ENCODE assay signal across 8 mouse cellular contexts in the genomic region with DNA sequence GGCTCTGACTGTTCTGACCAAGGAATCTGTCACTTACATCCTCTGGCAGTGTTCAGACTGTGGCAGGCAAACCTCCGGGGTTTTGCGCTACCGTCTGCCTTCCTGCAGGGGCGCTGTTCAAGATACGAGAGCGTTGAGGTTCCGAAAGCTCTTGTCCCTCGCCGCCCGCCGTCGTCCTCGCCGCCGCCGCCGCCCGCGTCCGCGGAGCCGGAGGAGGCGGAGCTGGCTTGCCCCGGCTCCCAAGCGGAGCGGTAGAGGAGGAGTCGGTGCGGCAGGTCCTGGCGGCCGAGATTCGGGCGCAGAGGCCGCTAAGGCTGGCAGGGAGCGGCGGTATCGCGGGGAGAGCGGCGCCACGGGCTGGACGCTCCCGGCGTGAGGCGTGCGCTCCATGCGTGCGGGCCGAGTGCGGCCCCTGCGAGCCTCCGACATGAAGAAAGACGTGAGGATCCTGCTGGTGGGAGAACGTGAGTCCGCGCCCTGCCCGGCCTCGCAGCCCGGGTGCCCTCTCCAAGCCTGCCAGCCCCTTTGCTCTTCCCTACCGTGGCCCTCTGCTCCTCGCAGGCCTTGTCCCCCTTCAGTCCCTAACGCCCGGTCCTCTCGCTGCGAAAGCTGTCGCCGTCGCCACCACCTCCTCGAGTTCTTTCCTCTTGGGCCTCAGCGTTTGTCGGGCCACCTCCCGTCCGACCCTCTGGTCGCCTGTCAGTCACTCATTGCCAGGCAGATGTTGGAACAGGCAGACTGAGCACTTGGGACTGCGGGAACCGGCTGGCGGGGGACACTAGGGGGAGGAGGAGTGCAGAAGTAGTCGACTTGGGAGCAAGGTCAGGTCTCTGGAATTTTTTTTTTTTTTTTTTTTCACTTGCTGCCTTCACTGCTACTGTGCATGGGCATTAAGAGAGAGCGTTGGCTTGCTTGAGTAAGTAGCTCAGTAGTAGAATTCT. TPM values are rescaled to one million over a fixed set of nuclear protein-coding genes. Genes with fewer than 3 reads are reported as not detected.
DNase-seq lines count a peak whose midpoint lies in the region; ATAC-seq and TF ChIP-seq lines count a peak whose summit lies in the region.

Gene Rhot1 (plus strand): TSS at position 160 of the 941 bp plus-strand sequence.

- no peaks in the 10 kb centered on the region for H3K9me3 ChIP-seq in ES-E14 (ENCODE audit: control insufficient read depth, insufficient read depth, low read depth, low read length)
- no peaks in the 10 kb centered on the region for H3K9me3 ChIP-seq in forebrain, embryonic 16.5 days (ENCODE audit: control insufficient read depth, low read length)
- H3K9me3 ChIP-seq in lung, embryonic 14.5 days (ENCODE audit: low read depth, low read length): no peaks in the 10 kb centered on the region

- peak; percentile 98 for TF ChIP-seq CTCF in layer of hippocampus, adult 2 months (conservative IDR thresholded peaks at IDR 0.05)
- peak; percentile 82 for TF ChIP-seq CTCF in lung, embryonic 14.5 days (IDR thresholded peaks at IDR 0.05; ENCODE audit: low read depth)
- TF ChIP-seq CTCF in olfactory bulb, adult 2 months (IDR thresholded peaks at IDR 0.05; ENCODE audit: insufficient read depth, low read depth, low read length): peak; percentile 73
- peak; percentile 92 for TF ChIP-seq CTCF in thymus, adult 2 months (IDR thresholded peaks at IDR 0.05; ENCODE audit: borderline replicate concordance, control insufficient read depth, extremely low read depth, insufficient read depth, low read length, poor library complexity)

- intact Hi-C loops in heart, postnatal 36 days (cut with DNase I): loop anchor here (2.0 to 5.0 kb wide), 2 partner anchors 68 to 173 kb away; partner anchors contain the start of gene Zfp207

- peak; percentile 94 for DNase-seq in ES-E14 (ENCODE audit: low read depth, low spot score)
- DNase-seq in cerebellum, adult 11-12 months: peak; percentile 95
- peak; percentile 97 to 98 for DNase-seq in heart, postnatal 36 days
- DNase-seq in layer of hippocampus, adult 2 months (ENCODE audit: low spot score in 2 of 2): peak; percentile 94 to 98
- DNase-seq in lung, embryonic 14.5 days: peak; percentile 99
- peak; percentile 97 for DNase-seq in thymus, adult 2 months

- peaks cover 2% of the 10 kb centered on the region in 2 experiments; a peak in 3 of 4 replicates for H3K4me1 ChIP-seq in ES-E14 (ENCODE audit: control insufficient read depth in 2 of 2, insufficient read depth in 2 of 2, low read length in 2 of 2, poor library complexity in 1 of 2)
- H3K4me1 ChIP-seq in forebrain, embryonic 16.5 days (replicated peaks; ENCODE audit: control insufficient read depth, insufficient read depth, low read length): peaks cover 10% of the 10 kb centered on the region
- H3K4me1 ChIP-seq in lung, embryonic 14.5 days (ENCODE audit: insufficient read depth): 0 out of 2 replicates have a peak, but pooled peaks cover 3% of the 10 kb centered on the region
- peaks cover 5% of the 10 kb centered on the region for H3K4me1 ChIP-seq in olfactory bulb, adult 2 months (ENCODE audit: control insufficient read depth, insufficient read depth, low read length)
- H3K4me1 ChIP-seq in thymus, adult 2 months (replicated peaks; ENCODE audit: control insufficient read depth, insufficient read depth, low read length): peaks cover 3% of the 10 kb centered on the region

- in situ Hi-C loops in ES-E14 (cut with MboI; ENCODE audit: low sequenced_read_pairs in 2 of 2, unreplicated experiment in 2 of 2): no loop called here

- H3K9ac ChIP-seq in ES-E14 (ENCODE audit: insufficient read depth, low read depth, low read length, poor library complexity, severe bottlenecking): peak within 1 kb of the TSS; percentile 94
- peak within 1 kb of the TSS; percentile 84 for H3K9ac ChIP-seq in forebrain, embryonic 16.5 days (replicated peaks; ENCODE audit: low read depth, low read length)
- peak within 1 kb of the TSS; percentile 71 for H3K9ac ChIP-seq in lung, embryonic 14.5 days

- peaks cover 2% of the 10 kb centered on the region; the same call in 1 of the 2 replicates for H3K36me3 ChIP-seq in ES-E14 (ENCODE audit: control insufficient read depth, insufficient read depth, low read length, poor library complexity, severe bottlenecking)
- H3K36me3 ChIP-seq in forebrain, embryonic 16.5 days (ENCODE audit: control insufficient read depth, insufficient read depth): no peaks in the 10 kb centered on the region; the same call in 1 of the 2 replicates
- H3K36me3 ChIP-seq in lung, embryonic 14.5 days (ENCODE audit: insufficient read depth): peaks cover 3% of the 10 kb centered on the region; the same call in 1 of the 2 replicates
- no peaks in the 10 kb centered on the region for H3K36me3 ChIP-seq in thymus, adult 2 months (ENCODE audit: control insufficient read depth, insufficient read depth, low read length)

- ATAC-seq in forebrain, embryonic 16.5 days: peak; percentile 96
- ATAC-seq in lung, embryonic 14.5 days (ENCODE audit: insufficient read depth): peak; percentile 96

- under 1% methylated on average over 77 of the region's 78 CpGs for WGBS in forebrain, embryonic 16.5 days
- under 1% methylated on average over 78 of the region's 78 CpGs for WGBS in lung, embryonic 14.5 days
- WGBS in olfactory bulb, adult 2 months: under 1% methylated on average over 78 of the region's 78 CpGs
- WGBS in thymus, adult 2 months: under 1% methylated on average over 78 of the region's 78 CpGs

- H3K27me3 ChIP-seq in forebrain, embryonic 16.5 days (replicated peaks; ENCODE audit: control insufficient read depth, insufficient read depth, low read length): no peaks in the 10 kb centered on the region
- no peaks in the 10 kb centered on the region for H3K27me3 ChIP-seq in lung, embryonic 14.5 days (ENCODE audit: insufficient read depth, low read length)
- no peaks in the 10 kb centered on the region for H3K27me3 ChIP-seq in thymus, adult 2 months (ENCODE audit: control insufficient read depth, insufficient read depth, low read length)

- H3K27ac ChIP-seq in ES-E14 (ENCODE audit: insufficient read depth, low read depth, low read length, poor library complexity, severe bottlenecking): peak within 1 kb of the TSS; percentile 49
- H3K27ac ChIP-seq in forebrain, embryonic 16.5 days (ENCODE audit: low read length): peak within 1 kb of the TSS; percentile 89
- peak within 1 kb of the TSS; percentile 95 for H3K27ac ChIP-seq in layer of hippocampus, adult 2 months
- H3K27ac ChIP-seq in lung, embryonic 14.5 days (ENCODE audit: low read depth): peak within 1 kb of the TSS; percentile 85
- H3K27ac ChIP-seq in olfactory bulb, adult 2 months (ENCODE audit: insufficient read depth, low read depth, low read length): no peak within 1 kb of the TSS
- H3K27ac ChIP-seq in thymus, adult 2 months (ENCODE audit: control insufficient read depth, insufficient read depth, low read length): peak within 1 kb of the TSS; percentile 1; the same call in 1 of the 2 replicates

- H3K4me2 ChIP-seq in forebrain, embryonic 16.5 days (ENCODE audit: low read length): peak within 1 kb of the TSS; percentile 67
- H3K4me2 ChIP-seq in lung, embryonic 14.5 days: peak within 1 kb of the TSS; percentile 62

- H3K4me3 ChIP-seq in ES-E14 (ENCODE audit: insufficient read depth in 1 of 2, low read depth in 1 of 2, low read length in 2 of 2, poor library complexity in 1 of 2, severe bottlenecking in 1 of 2): peak within 1 kb of the TSS; percentile 87 to 99
- H3K4me3 ChIP-seq in forebrain, embryonic 16.5 days (replicated peaks; ENCODE audit: low read length): peak within 1 kb of the TSS; percentile 55
- peak within 1 kb of the TSS; percentile 100 for H3K4me3 ChIP-seq in layer of hippocampus, adult 2 months
- peak within 1 kb of the TSS; percentile 57 for H3K4me3 ChIP-seq in lung, embryonic 14.5 days (ENCODE audit: low read depth, low read length)
- peak within 1 kb of the TSS; percentile 89 for H3K4me3 ChIP-seq in olfactory bulb, adult 2 months (ENCODE audit: insufficient read depth, low read depth, low read length)
- peak within 1 kb of the TSS; percentile 70 for H3K4me3 ChIP-seq in thymus, adult 2 months (ENCODE audit: control insufficient read depth, insufficient read depth, low read length)

- TF ChIP-seq POLR2A in olfactory bulb, adult 2 months (IDR thresholded peaks at IDR 0.05; ENCODE audit: insufficient read depth, low read depth, low read length): peak; percentile 62; the same call in 1 of the 2 replicates
- TF ChIP-seq POLR2A in thymus, adult 2 months (IDR thresholded peaks at IDR 0.05; ENCODE audit: control insufficient read depth, extremely low read depth, insufficient read depth, low read length, poor library complexity): peak; percentile 78

TF ChIP-seq in ES-E14, 5 proteins besides CTCF, POLR2A, EP300 and RAD21:
- TF ChIP-seq HCFC1 (IDR thresholded peaks at IDR 0.05; ENCODE audit: borderline replicate concordance, insufficient read depth, low read length) (peak; percentile 71), ZNF384 (IDR thresholded peaks at IDR 0.05; ENCODE audit: low read depth, low read length) (peak; percentile 96), ZC3H11A (IDR thresholded peaks at IDR 0.05; ENCODE audit: borderline replicate concordance, low read depth, low read length) (no peak), CHD2 (IDR thresholded peaks at IDR 0.05; ENCODE audit: low read depth, low read length) (no peak)

RNA-seq across cellular contexts. Expression of gene Rhot1, which starts in this region (rescaled TPM):
- 29.1 and 38.8 TPM in 2 replicates for total RNA-seq in ES-E14 (2012; rRNA removed)
- 79.5 and 82.6 TPM in 2 replicates for polyA plus RNA-seq in forebrain, embryonic 16.5 days (2015; fragmentation: Nextera tagmentation; extraction: Ambion mirVana)
- 10 to 100 TPM; 62.5 to 63.0 TPM for total RNA-seq in heart, postnatal 36 days (2021)
- 10 to 100 TPM; 67.8 to 68.2 TPM for total RNA-seq in layer of hippocampus, adult 2 months (2021)
- 59.6 and 63.3 TPM in 2 replicates for polyA plus RNA-seq in lung, embryonic 14.5 days (2014; fragmentation: Nextera tagmentation; extraction: Ambion mirVana)
- not detected in 2 replicates for polyA plus RNA-seq in olfactory bulb, adult 2 months (2012; ENCODE audit: insufficient read depth, insufficient read length, low replicate concordance, missing spikeins)
- 11.7 and 13.7 TPM in 2 replicates for polyA plus RNA-seq in thymus, adult 2 months (2012; rRNA removed)
